Mouse (Mus musculus) CH12.LX (cell line): ENCODE measurements around the gene A530032D15Rik. TPM values are rescaled to one million over a fixed set of nuclear protein-coding genes. Genes with fewer than 3 reads are reported as not detected.
"Not testable (repeated sequence)": the region's sequence is repeated elsewhere in the genome, so short reads cannot be mapped to it uniquely, and the experiment has no call there.

Experiments used
- DNase-seq: peaks from one replicate; pipeline ENCODE4 v3.0.0-alpha.2; 2013; ENCODE audit errors: extremely low read depth
- H3K27ac ChIP-seq: 2 replicates; pipeline ENCODE4 v1.5.1; 2012; ENCODE audit warnings: low read depth, mild to moderate bottlenecking, control low read depth, moderate library complexity; ENCODE audit not compliant: insufficient read depth
- H3K27me3 ChIP-seq: replicated peaks from 2 replicates; pipeline ENCODE3; 2012; ENCODE audit warnings: inconsistent platforms
- H3K36me3 ChIP-seq, 2 experiments: replicated peaks in 1 of 2; 2 replicates each; pipeline versions ENCODE3 to v1.6.1; 2012; ENCODE audit warnings: inconsistent platforms in 1 of 2, low read length in 1 of 2, mild to moderate bottlenecking in 1 of 2, mixed read lengths in 1 of 2, moderate library complexity in 1 of 2; ENCODE audit not compliant: control insufficient read depth in 1 of 2, insufficient read depth in 1 of 2
- H3K4me1 ChIP-seq, 2 experiments: 2 replicates each; pipeline ENCODE4 v1.6.1; 2012; ENCODE audit warnings: inconsistent platforms in 1 of 2, moderate library complexity in 1 of 2; ENCODE audit not compliant: insufficient read depth in 2 of 2, control insufficient read depth in 1 of 2
- H3K4me2 ChIP-seq: 2 replicates; pipeline ENCODE4 v1.6.1; 2012; ENCODE audit warnings: low read depth, mild to moderate bottlenecking, control low read depth; ENCODE audit not compliant: poor library complexity, insufficient read depth, severe bottlenecking
- H3K4me3 ChIP-seq, 3 experiments: fragments of 150-350 bp in 1 of 3; sonication (generic) in 1 of 3; replicated peaks in 1 of 3; 2 replicates each; pipeline versions ENCODE3 to v1.5.1; 2011 to 2012; ENCODE audit warnings: low read depth in 2 of 3, low read length in 2 of 3, mild to moderate bottlenecking in 2 of 3, moderate library complexity in 2 of 3, control low read depth in 1 of 3, improper control_type of control experiment in 1 of 3, inconsistent platforms in 1 of 3, mixed read lengths in 1 of 3; ENCODE audit not compliant: poor library complexity in 1 of 3
- H3K79me2 ChIP-seq: replicated peaks from 2 replicates; pipeline ENCODE4 v1.6.1; 2012; ENCODE audit warnings: mild to moderate bottlenecking, moderate library complexity; ENCODE audit not compliant: control insufficient read depth, poor library complexity, insufficient read depth, severe bottlenecking; ENCODE audit errors: extremely low read depth
- H3K9ac ChIP-seq: 2 replicates; pipeline ENCODE4 v1.6.1; 2012; ENCODE audit warnings: low read depth, mild to moderate bottlenecking, control low read depth, moderate library complexity; ENCODE audit not compliant: insufficient read depth
- H3K9me3 ChIP-seq: replicated peaks from 2 replicates; pipeline ENCODE3; 2012; ENCODE audit warnings: low read length, inconsistent platforms, mixed read lengths
- BHLHE40 ChIP-seq: IDR thresholded peaks from 2 replicates; pipeline ENCODE4 v1.6.1; 2011; ENCODE audit warnings: mild to moderate bottlenecking, low read depth, low read length, improper control_type of control experiment
- ELF1 ChIP-seq: IDR thresholded peaks from 2 replicates; pipeline ENCODE4 v1.6.1; 2014; ENCODE audit warnings: low read depth, mild to moderate bottlenecking, inconsistent platforms, low read length, improper control_type of control experiment
- EP300 ChIP-seq: IDR thresholded peaks from 2 replicates; pipeline ENCODE4 v1.6.1; 2011; ENCODE audit warnings: low read length, improper control_type of control experiment
- ETS1 ChIP-seq: conservative IDR thresholded peaks from 2 replicates; pipeline ENCODE4 v1.6.1; 2012; ENCODE audit warnings: low read depth, mild to moderate bottlenecking, inconsistent platforms, low read length, improper control_type of control experiment, moderate library complexity
- IRF4 ChIP-seq: IDR thresholded peaks from 2 replicates; pipeline ENCODE4 v1.6.1; 2014; ENCODE audit warnings: low read depth, mild to moderate bottlenecking, inconsistent platforms, low read length, improper control_type of control experiment
- MAX ChIP-seq: IDR thresholded peaks from 2 replicates; pipeline ENCODE4 v1.6.1; 2011; ENCODE audit warnings: low read length, improper control_type of control experiment
- MEF2A ChIP-seq: IDR thresholded peaks from 2 replicates; pipeline ENCODE4 v1.6.1; 2014; ENCODE audit warnings: low read depth, mild to moderate bottlenecking, inconsistent platforms, low read length, improper control_type of control experiment, borderline replicate concordance
- MXI1 ChIP-seq: IDR thresholded peaks from 2 replicates; pipeline ENCODE4 v1.6.1; 2011; ENCODE audit warnings: mild to moderate bottlenecking, low read depth, low read length, improper control_type of control experiment
- POLR2A ChIP-seq: IDR thresholded peaks from 2 replicates; pipeline ENCODE4 v1.6.1; 2011; ENCODE audit warnings: low read depth, mild to moderate bottlenecking, improper control_type of control experiment, low read length
- SIN3A ChIP-seq: IDR thresholded peaks from 2 replicates; pipeline ENCODE4 v1.6.1; 2012; ENCODE audit warnings: low read length, improper control_type of control experiment, inconsistent platforms
- TCF12 ChIP-seq: IDR thresholded peaks from 2 replicates; pipeline ENCODE4 v1.6.1; 2014; ENCODE audit warnings: low read depth, mild to moderate bottlenecking, inconsistent platforms, low read length, improper control_type of control experiment
- dilution Hi-C: fragments of 300-500 bp; cut with MboI; formaldehyde crosslinking; loops from 2 replicates; pipeline ENCODE4 v1.14.3; 2020; ENCODE audit warnings: low sequenced_read_pairs; ENCODE audit not compliant: extremely low pct_unique_long_range_greater_than_20kb, extremely low pct_ligation_motif_present
- in situ Hi-C: fragments of 300-500 bp; cut with MboI; formaldehyde crosslinking; loops from 3 replicates; pipeline ENCODE4 v1.14.3; 2019; ENCODE audit warnings: low sequenced_read_pairs, low pct_ligation_motif_present, low pct_unique_long_range_greater_than_20kb, mixed read lengths
- polyA plus RNA-seq: library from polyadenylated mRNA; unstranded; fragments of >175 nt; gene quantifications from 2 replicates; pipeline ENCODE4 v1.2.1, GENCODE M21; 2012; ENCODE audit warnings: low read depth; ENCODE audit not compliant: insufficient read length
- total RNA-seq, 2 experiments: library from RNA; depleted of rRNA; stranded (reverse); fragments of 300-350 nt in 1 of 2; fragments of >200 nt in 1 of 2; gene quantifications; 2 replicates each; pipeline ENCODE4 v1.2.3; 2012 to 2014

Gene A530032D15Rik
- total and polyA plus RNA-seq, 3 experiments, result 58.6 to 105 (median 97.2) TPM

DNA sequence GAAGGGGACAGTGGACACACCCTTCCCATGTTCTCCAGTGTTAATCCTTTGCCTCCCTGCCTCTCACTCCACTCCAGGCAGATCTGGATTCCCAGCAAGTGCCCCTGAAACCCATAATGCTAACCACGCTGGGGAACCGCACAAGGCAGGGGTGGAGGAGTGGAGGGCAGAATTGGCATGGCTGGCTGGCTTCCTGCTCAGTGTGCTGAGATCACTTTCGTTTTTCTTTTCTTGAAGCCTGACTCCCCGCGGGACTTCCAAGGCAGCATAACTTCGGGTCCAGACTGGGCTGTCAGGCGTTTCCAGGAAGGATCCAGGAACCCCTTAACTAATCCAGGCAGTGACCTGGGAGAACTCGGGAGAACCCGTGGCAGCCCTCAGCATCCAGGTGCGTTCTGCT, 1.9 kb upstream of the A530032D15Rik start:
- H3K79me2 ChIP-seq, H3K27me3 ChIP-seq, H3K4me1 ChIP-seq, H3K36me3 ChIP-seq, in situ Hi-C loops, dilution Hi-C loops, H3K9me3 ChIP-seq: not testable (repeated sequence)
- H3K27ac ChIP-seq, result 0 out of 2 replicates have a peak overlapping the region, but pooled peaks have one; percentile 7
- peak overlapping the region; percentile 13 for H3K4me2 ChIP-seq
- H3K4me3 ChIP-seq, result peak overlapping the region; percentile 27 to 49 (median 38)
- DNase-seq, result peak; percentile 87
- TF ChIP-seq IRF4 (peak; percentile 76), BHLHE40 (peak; percentile 42), MAX (0 out of 2 replicates have a peak, but pooled peaks have one; percentile 22), ETS1 (peak; percentile 65; the same call in 1 of the 2 replicates), MEF2A (peak; percentile 40; the same call in 1 of the 2 replicates), TCF12 (0 out of 2 replicates have a peak, but pooled peaks have one; percentile 43), SIN3A (peak; percentile 65; the same call in 1 of the 2 replicates), ELF1 (peak; percentile 45; the same call in 1 of the 2 replicates), EP300 (peak; percentile 53), MXI1 (peak; percentile 59; the same call in 1 of the 2 replicates)
- TF ChIP-seq, all 38 proteins: peak for 10; not testable (repeated sequence) for 28
- peak overlapping the region; percentile 8 for H3K9ac ChIP-seq

GRCm38 (mm10) chr1:85110876-85111275, 1.2 kb upstream of the A530032D15Rik start:
- Histone ChIP-seq H3K4me2 (peak overlapping the region; percentile 69; the same call in 1 of the 2 replicates), H3K9ac (peak overlapping the region; percentile 41; the same call in 1 of the 2 replicates)
- H3K79me2 ChIP-seq, in situ Hi-C loops, H3K9me3 ChIP-seq, H3K36me3 ChIP-seq, DNase-seq, H3K4me3 ChIP-seq, H3K4me1 ChIP-seq, H3K27ac ChIP-seq, H3K27me3 ChIP-seq, dilution Hi-C loops: not testable (repeated sequence)

- H3K9me3 ChIP-seq, dilution Hi-C loops: not testable (repeated sequence)
- peak; percentile 37 for TF ChIP-seq POLR2A
- TF ChIP-seq, all 38 proteins: peak for 1; not testable (repeated sequence) for 37
- Histone ChIP-seq H3K4me2 (peak overlapping the region; percentile 25; the same call in 1 of the 2 replicates), H3K4me3 (peak overlapping the region; percentile 10 to 39 (median 37)), H3K27ac (peak overlapping the region; percentile 67), H3K9ac (peak overlapping the region; percentile 1; the same call in 1 of the 2 replicates)
- H3K36me3 ChIP-seq, H3K27me3 ChIP-seq, H3K4me1 ChIP-seq, H3K79me2 ChIP-seq, DNase-seq, in situ Hi-C loops: not testable (repeated sequence)
Measured at GRCm38 (mm10) chr1:85106013-85106412, 3.6 kb downstream of the A530032D15Rik start.

DNA sequence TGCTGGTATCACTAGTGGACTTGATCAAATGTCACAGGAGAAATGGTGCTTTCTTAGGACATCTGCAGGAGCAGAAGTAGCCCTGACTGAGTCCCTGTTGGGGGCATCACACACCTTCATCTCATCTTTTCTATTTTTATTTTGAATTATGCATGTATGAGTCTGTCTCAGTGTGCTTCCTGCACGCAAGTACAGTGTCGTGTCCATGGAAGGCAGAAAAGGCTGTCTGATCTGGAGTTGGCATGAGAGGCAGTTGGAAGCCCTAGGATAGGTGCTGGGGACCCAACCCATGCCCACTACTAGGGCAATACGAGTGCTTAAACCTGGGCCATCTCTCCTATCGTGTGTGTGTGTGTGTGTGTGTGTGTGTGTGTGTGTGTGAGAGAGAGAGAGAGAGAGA, 4.3 kb downstream of the A530032D15Rik start:
- H3K9me3 ChIP-seq, H3K79me2 ChIP-seq, dilution Hi-C loops, DNase-seq, H3K4me1 ChIP-seq, in situ Hi-C loops, H3K9ac ChIP-seq, H3K36me3 ChIP-seq, H3K27me3 ChIP-seq: not testable (repeated sequence)
- H3K4me2 ChIP-seq, result peak overlapping the region; percentile 19
- H3K4me3 ChIP-seq, result peak overlapping the region in 1 of 3 experiments; percentile 1
- H3K27ac ChIP-seq, result peak overlapping the region; percentile 63
